ENCODE assay signal across 20 mouse cellular contexts in genomic region chr2:74862070-74862476, GRCm38 (mm10). TPM values are rescaled to one million over a fixed set of nuclear protein-coding genes. Genes with fewer than 3 reads are reported as not detected.
DNase-seq lines count a peak whose midpoint lies in the region; ATAC-seq and TF ChIP-seq lines count a peak whose summit lies in the region.
"Had no signal": no experiment of that assay in that cellular context is flagged by ENCODE, and none has a peak within 500 bp of the region (broad histone marks: within the 10 kb centered on the region; RNA-seq: fewer than 3 reads in every experiment).

No protein-coding gene starts in this region.

- no peaks in the 10 kb centered on the region for H3K9me3 ChIP-seq in erythroblast, embryonic 14.5 days (ENCODE audit: control insufficient read depth, low read length)
- no peaks in the 10 kb centered on the region for H3K9me3 ChIP-seq in liver, embryonic 14.5 days (ENCODE audit: control insufficient read depth, low read length)
- H3K9me3 ChIP-seq: limb, embryonic 15.5 days had no signal

- peaks cover 16% of the 10 kb centered on the region for H3K36me3 ChIP-seq in erythroblast, embryonic 14.5 days (ENCODE audit: control insufficient read depth)
- no peaks in the 10 kb centered on the region for H3K36me3 ChIP-seq in liver, embryonic 14.5 days (replicated peaks; ENCODE audit: control insufficient read depth, insufficient read depth, low read depth)

- WGBS in liver, embryonic 14.5 days (ENCODE audit: insufficient replicate concordance) = 26% methylated on average over 1 of the region's 1 CpGs

- peaks cover 56% of the 10 kb centered on the region for H3K4me1 ChIP-seq in erythroblast, embryonic 14.5 days (ENCODE audit: control insufficient read depth)
- peaks cover 20 to 22% of the 10 kb centered on the region in 2 experiments for H3K4me1 ChIP-seq in liver, embryonic 14.5 days (replicated peaks; ENCODE audit: control insufficient read depth in 2 of 2, insufficient read depth in 2 of 2, low read length in 1 of 2)
- H3K4me1 ChIP-seq: forebrain, embryonic 13.5 days; heart, embryonic 12.5 days; limb, embryonic 15.5 days; midbrain, embryonic 13.5 days had no signal

- peak; percentile 91 for TF ChIP-seq EP300 in liver, embryonic 14.5 days (IDR thresholded peaks at IDR 0.05; ENCODE audit: low read depth)

- TF ChIP-seq CTCF in liver, embryonic 14.5 days (IDR thresholded peaks at IDR 0.05; ENCODE audit: low read depth) = peak; percentile 27; the same call in 1 of the 2 replicates

- peak; percentile 97 for ATAC-seq in liver, embryonic 14.5 days (ENCODE audit: insufficient read depth)
- ATAC-seq: forebrain, embryonic 13.5 days; midbrain, embryonic 13.5 days had no signal

- peak overlapping the region; percentile 53 for H3K4me2 ChIP-seq in liver, embryonic 14.5 days (ENCODE audit: low read depth)
- H3K4me2 ChIP-seq: forebrain, embryonic 13.5 days; heart, embryonic 12.5 days; limb, embryonic 15.5 days; midbrain, embryonic 13.5 days had no signal

- H3K4me3 ChIP-seq in erythroblast, embryonic 14.5 days (replicated peaks) = peak overlapping the region; percentile 37
- peak overlapping the region in 1 of 2 experiments; percentile 13; a peak in 1 of 4 replicates for H3K4me3 ChIP-seq in liver, embryonic 14.5 days (ENCODE audit: insufficient read depth in 1 of 2, low read depth in 2 of 2, low read length in 2 of 2)
- H3K4me3 ChIP-seq: forebrain, embryonic 13.5 days; heart, embryonic 12.5 days; limb, embryonic 15.5 days; midbrain, embryonic 13.5 days had no signal

- peak overlapping the region; percentile 74 for H3K27ac ChIP-seq in liver, embryonic 14.5 days
- H3K27ac ChIP-seq: forebrain, embryonic 13.5 days; kidney, postnatal 0 days; limb, embryonic 15.5 days; midbrain, embryonic 13.5 days had no signal

- H3K27me3 ChIP-seq in erythroblast, embryonic 14.5 days (ENCODE audit: control insufficient read depth) = no peaks in the 10 kb centered on the region
- no peaks in the 10 kb centered on the region for H3K27me3 ChIP-seq in liver, embryonic 14.5 days (ENCODE audit: control insufficient read depth, insufficient read depth, low read length)
- H3K27me3 ChIP-seq: forebrain, embryonic 13.5 days; heart, embryonic 12.5 days; limb, embryonic 15.5 days; midbrain, embryonic 13.5 days had no signal

- peak; percentile 1 for DNase-seq in spleen, adult 12 weeks (ENCODE audit: low spot score)
- no peak for DNase-seq in spleen, postnatal 10 days (ENCODE audit: low spot score in 2 of 2)
- DNase-seq in liver, embryonic 14.5 days (ENCODE audit: low read depth in 3 of 3, low spot score in 3 of 3) = peak; percentile 55 to 60 (median 55)
- no peak for DNase-seq in adrenal gland, adult (ENCODE audit: inconsistent age in 2 of 2, low spot score in 1 of 2)
- no peak for DNase-seq in layer of hippocampus, postnatal 36 days
- DNase-seq in heart, adult 11 months = no peak
- DNase-seq: adrenal gland, postnatal 14 days; cerebellum, adult 11-12 months; cerebellum, postnatal 14 days; heart, postnatal 10 days; kidney, adult 11 months; left cerebral cortex, postnatal 4 days; lung, postnatal 10 days; thymus, postnatal 14 days had no signal

- peak overlapping the region; percentile 15; the same call in 1 of the 2 replicates for H3K9ac ChIP-seq in liver, embryonic 14.5 days (replicated peaks)
- H3K9ac ChIP-seq: forebrain, embryonic 13.5 days; heart, embryonic 12.5 days; limb, embryonic 15.5 days; midbrain, embryonic 13.5 days had no signal

RNA-seq across cellular contexts. Expression of gene Mtx2, which starts 36.5 kb away (rescaled TPM):
- 5.5 and 6.0 TPM in 2 replicates for polyA plus RNA-seq in erythroblast, embryonic 14.5 days (2012)
- polyA plus RNA-seq in liver, embryonic 14.5 days (2012; rRNA removed) = 14.5 and 23.8 TPM in 2 replicates
- 74.7 and 83.3 TPM in 2 replicates for polyA plus RNA-seq in liver, embryonic 14.5 days (2014; fragmentation: Nextera tagmentation; extraction: Ambion mirVana)
- 10 to 100 TPM; 42.2 to 51.1 TPM for total RNA-seq in layer of hippocampus, postnatal 36 days (2021)

Comparison
In these comparisons a context has a peak if more than half of its experiments do, and no peak if none do; other contexts are left out.
1. DNase-seq: peak in spleen, adult 12 weeks (single experiment) and liver, embryonic 14.5 days (3 of 3); none in spleen, postnatal 10 days (0 of 2), adrenal gland, adult (0 of 2), layer of hippocampus, postnatal 36 days (0 of 2) and heart, adult 11 months (single experiment).